Mouse (Mus musculus) heart, adult 2 months (tissue): ENCODE results near the gene Tbc1d5. TPM values are rescaled to one million over a fixed set of nuclear protein-coding genes. Genes with fewer than 3 reads are reported as not detected.

ENCODE experiments used
- DNase-seq, 2 experiments: peaks; one replicate each; pipeline ENCODE4 v3.0.0; 2021
- H3K27ac ChIP-seq: fragments of 200-600 bp; 2 replicates; pipeline ENCODE4 v1.8.1; 2022
- H3K27me3 ChIP-seq: fragments of 200-500 bp; 2 replicates; pipeline ENCODE4 v1.6.1; 2012; ENCODE audit warnings: mild to moderate bottlenecking, low read length, inconsistent platforms, mixed read lengths; ENCODE audit not compliant: control insufficient read depth, insufficient read depth
- H3K36me3 ChIP-seq: fragments of 200-500 bp; 2 replicates; pipeline ENCODE4 v1.6.1; 2012; ENCODE audit warnings: low read length, inconsistent platforms; ENCODE audit not compliant: control insufficient read depth, insufficient read depth
- H3K4me1 ChIP-seq: fragments of 200-500 bp; 2 replicates; pipeline ENCODE4 v1.6.1; 2011; ENCODE audit warnings: low read length; ENCODE audit not compliant: control insufficient read depth, insufficient read depth
- H3K4me3 ChIP-seq: fragments of 200-600 bp; 2 replicates; pipeline ENCODE4 v1.8.1; 2022
- H3K79me2 ChIP-seq: fragments of 200-500 bp; replicated peaks from 2 replicates; pipeline ENCODE4 v1.6.1; 2012; ENCODE audit warnings: mild to moderate bottlenecking, inconsistent platforms, low read length, moderate library complexity, mixed read lengths; ENCODE audit not compliant: control insufficient read depth, insufficient read depth
- H3K9ac ChIP-seq: fragments of 200-500 bp; 2 replicates; pipeline ENCODE4 v1.6.1; 2012; ENCODE audit warnings: low read depth, mild to moderate bottlenecking, control low read depth, inconsistent platforms, low read length, mixed read lengths
- CTCF ChIP-seq: fragments of 200-600 bp; IDR thresholded peaks from 2 replicates; pipeline ENCODE4 v1.8.1; 2022; ENCODE audit warnings: antibody characterized with exemption, mild to moderate bottlenecking, moderate library complexity
- EP300 ChIP-seq: fragments of 200-500 bp; IDR thresholded peaks from 2 replicates; pipeline ENCODE4 v1.6.1; 2011; ENCODE audit warnings: low read depth, low read length, control low read depth; ENCODE audit not compliant: insufficient read depth
- POLR2A ChIP-seq: fragments of 200-500 bp; IDR thresholded peaks from 2 replicates; pipeline ENCODE4 v1.6.1; 2011; ENCODE audit warnings: mild to moderate bottlenecking, low read depth, low read length, control low read depth; ENCODE audit not compliant: insufficient read depth
- WGBS: fragments of 180-500 bp; shearing (Covaris S2); methylation state at CpG from one replicate; pipeline ENCODE4 v1.1.7; 2018; 5-methylcytosine and 5-hydroxymethylcytosine counted together
- intact Hi-C: fragments of 180-260 bp; cut with DNase I; formaldehyde crosslinking; loops from one replicate; pipeline ENCODE4 v1.15.1; 2025
- polyA plus RNA-seq: library from polyadenylated mRNA; depleted of rRNA; stranded (reverse); fragments of >200 nt; gene quantifications from 2 replicates; pipeline ENCODE4 v1.2.3, GENCODE M21; 2012
- total RNA-seq, 2 experiments: library from RNA; stranded (reverse); gene quantifications; 2 replicates each; pipeline ENCODE4 v1.2.3; 2021

Tbc1d5 gene
- total and polyA plus RNA-seq, 3 experiments = 8.5 to 19.4 (median 15.8) TPM

GRCm38 (mm10) chr17:50753356-50754138 lies 425.6 kb downstream of the Tbc1d5 start:
- intact Hi-C loops = loop anchor here (2.0 kb wide), 1 partner anchor 15 kb away; no protein-coding TSS in a partner anchor
- DNase-seq = peak in 1 of 2 experiments; percentile 58
- peak; percentile 90 for TF ChIP-seq EP300
- peak; percentile 36; the same call in 1 of the 2 replicates for TF ChIP-seq POLR2A
- TF ChIP-seq CTCF = no peak
- Histone ChIP-seq H3K36me3 (peaks cover 2% of the 10 kb centered on the region), H3K79me2 (no peaks in the 10 kb centered on the region), H3K4me3 (no peak overlapping the region), H3K4me1 (peaks cover 5% of the 10 kb centered on the region), H3K9ac (0 out of 2 replicates have a peak overlapping the region, but pooled peaks have one; percentile 29), H3K27me3 (no peaks in the 10 kb centered on the region), H3K27ac (peak overlapping the region; percentile 86)
- 15% methylated on average over 9 of the region's 9 CpGs for WGBS

DNA sequence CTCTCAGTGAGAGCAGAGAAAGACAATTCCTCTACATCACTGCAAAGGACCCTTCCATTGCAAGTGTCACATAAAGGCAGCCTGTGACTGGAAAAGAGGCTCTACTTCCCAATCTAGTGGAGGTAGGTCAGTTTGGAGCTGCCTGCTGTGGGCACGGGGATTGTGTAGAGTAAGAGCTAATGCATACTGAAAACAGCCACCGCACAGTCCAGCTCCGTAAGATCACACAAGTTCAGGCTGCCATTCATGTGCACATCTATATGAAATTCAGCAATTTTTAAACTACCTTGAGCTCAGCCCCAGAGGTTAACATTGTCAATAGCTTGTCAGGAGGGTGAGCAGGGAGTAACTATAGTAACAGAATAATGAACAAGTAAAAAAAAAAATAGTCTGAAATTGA lies 426.4 kb downstream of the Tbc1d5 start:
- H3K4me3 ChIP-seq = no peak overlapping the region
- no peaks in the 10 kb centered on the region for H3K27me3 ChIP-seq
- H3K9ac ChIP-seq = no peak overlapping the region
- 96% methylated on average over 3 of the region's 3 CpGs for WGBS
- H3K36me3 ChIP-seq = peaks cover 2% of the 10 kb centered on the region
- no peaks in the 10 kb centered on the region for H3K79me2 ChIP-seq
- DNase-seq = no peak
- intact Hi-C loops = loop anchor here (2.0 kb wide), 1 partner anchor 14 kb away; no protein-coding TSS in a partner anchor
- TF ChIP-seq CTCF = no peak
- no peak for TF ChIP-seq EP300
- no peak for TF ChIP-seq POLR2A
- peaks cover 5% of the 10 kb centered on the region for H3K4me1 ChIP-seq
- peak overlapping the region; percentile 86 for H3K27ac ChIP-seq

DNA sequence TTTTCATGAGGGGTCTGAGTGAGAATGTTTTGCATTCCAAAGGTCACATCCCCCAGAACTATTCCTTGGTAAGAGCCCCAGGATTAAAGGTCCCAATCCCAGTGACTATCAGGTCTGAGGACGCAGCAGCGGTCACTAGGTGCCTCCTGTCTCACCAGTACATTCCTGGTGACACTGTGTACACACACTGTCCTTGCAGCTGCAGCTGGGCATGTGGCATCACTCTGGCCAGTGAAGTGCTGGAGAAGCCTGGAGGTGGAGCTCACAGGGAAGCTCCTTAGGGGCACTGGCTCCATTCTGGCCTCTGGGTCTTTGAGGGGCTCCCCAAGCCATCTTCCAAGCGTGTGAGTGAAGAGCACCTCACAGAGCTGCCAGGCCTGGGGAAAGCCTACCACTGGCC lies 427.2 kb downstream of the Tbc1d5 start:
- 78% methylated on average over 3 of the region's 3 CpGs for WGBS
- H3K4me1 ChIP-seq = peaks cover 5% of the 10 kb centered on the region
- peaks cover 2% of the 10 kb centered on the region for H3K36me3 ChIP-seq
- intact Hi-C loops = loop anchor here (2.0 kb wide), 1 partner anchor 13 kb away; no protein-coding TSS in a partner anchor
- no peak for DNase-seq
- no peaks in the 10 kb centered on the region for H3K27me3 ChIP-seq
- H3K79me2 ChIP-seq = no peaks in the 10 kb centered on the region
- peak overlapping the region; percentile 13 for H3K27ac ChIP-seq
- H3K9ac ChIP-seq = no peak overlapping the region
- H3K4me3 ChIP-seq = no peak overlapping the region
- TF ChIP-seq EP300 = peak; percentile 32; the same call in 1 of the 2 replicates
- no peak for TF ChIP-seq POLR2A
- no peak for TF ChIP-seq CTCF

- no peak for DNase-seq
- H3K36me3 ChIP-seq = peaks cover 2% of the 10 kb centered on the region
- no peaks in the 10 kb centered on the region for H3K79me2 ChIP-seq
- 48% methylated on average over 2 of the region's 2 CpGs for WGBS
- H3K4me1 ChIP-seq = peaks cover 5% of the 10 kb centered on the region
- H3K27me3 ChIP-seq = no peaks in the 10 kb centered on the region
- H3K9ac ChIP-seq = no peak overlapping the region
- H3K4me3 ChIP-seq = no peak overlapping the region
- no peak overlapping the region for H3K27ac ChIP-seq
- intact Hi-C loops = no loop called here
- TF ChIP-seq EP300 (no peak), POLR2A (no peak), CTCF (no peak)
Observed at GRCm38 (mm10) chr17:50750874-50751273, 428.3 kb downstream of the Tbc1d5 start.

GRCm38 (mm10) chr17:50741386-50741785 lies 437.8 kb downstream of the Tbc1d5 start:
- no peaks in the 10 kb centered on the region for H3K27me3 ChIP-seq
- H3K27ac ChIP-seq = no peak overlapping the region
- H3K36me3 ChIP-seq = peaks cover 2% of the 10 kb centered on the region
- no peak overlapping the region for H3K9ac ChIP-seq
- intact Hi-C loops = no loop called here
- no peak for DNase-seq
- no peak for TF ChIP-seq POLR2A
- TF ChIP-seq EP300 = no peak
- no peak for TF ChIP-seq CTCF
- 66% methylated on average over 6 of the region's 6 CpGs for WGBS
- H3K79me2 ChIP-seq = no peaks in the 10 kb centered on the region; the same call in 1 of the 2 replicates
- H3K4me1 ChIP-seq = peaks cover 11% of the 10 kb centered on the region
- H3K4me3 ChIP-seq = no peak overlapping the region

DNA sequence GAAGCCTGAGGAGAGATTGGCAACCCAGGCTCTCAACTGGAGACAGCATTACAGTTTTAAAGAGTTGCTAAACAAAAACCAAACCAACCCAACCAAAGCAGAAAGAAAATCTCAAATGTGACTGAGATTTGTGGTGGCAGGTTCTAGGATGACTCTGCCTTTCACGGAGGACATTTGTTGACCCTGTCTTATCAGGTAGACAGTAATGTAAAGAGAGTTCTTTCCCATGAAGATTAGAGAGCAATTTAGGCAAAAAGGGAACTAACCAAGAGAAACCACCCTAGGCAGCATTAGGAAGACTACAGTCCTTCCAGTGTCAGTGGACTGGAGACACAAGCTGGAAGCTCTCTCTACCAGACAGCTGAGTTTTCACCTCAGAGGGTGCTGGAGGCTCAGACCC lies 438.3 kb downstream of the Tbc1d5 start:
- 35% methylated on average over 1 of the region's 1 CpGs for WGBS
- TF ChIP-seq CTCF (no peak), POLR2A (no peak), EP300 (no peak)

More for the DNA sequence above, 438.3 kb downstream of the Tbc1d5 start:
- H3K27ac ChIP-seq = no peak overlapping the region
- H3K36me3 ChIP-seq = peaks cover 3% of the 10 kb centered on the region
- H3K27me3 ChIP-seq = no peaks in the 10 kb centered on the region
- H3K79me2 ChIP-seq = no peaks in the 10 kb centered on the region; the same call in 1 of the 2 replicates
- DNase-seq = no peak
- no peak overlapping the region for H3K9ac ChIP-seq
- peaks cover 16% of the 10 kb centered on the region for H3K4me1 ChIP-seq
- H3K4me3 ChIP-seq = no peak overlapping the region
- intact Hi-C loops = no loop called here
